Mouse (Mus musculus): ENCODE data around the gene Tnr.

GRCm38 (mm10) chr1:159594099-159595058 lies 70.8 kb downstream of the Tnr start:
- TF ChIP-seq CTCF (conservative IDR thresholded peaks at IDR 0.05; ENCODE audit: insufficient read depth, insufficient read length, low read depth, low read length) (no peak), POLR2A (IDR thresholded peaks at IDR 0.05; ENCODE audit: low read depth, low read length) (no peak)
